Mouse (Mus musculus) cerebellum, adult 11 months (tissue): Measurements from ENCODE around the gene Cluh.

Experiments
- DNase-seq: peaks from one replicate; pipeline ENCODE4 v3.0.0; 2022

Cluh gene

DNA sequence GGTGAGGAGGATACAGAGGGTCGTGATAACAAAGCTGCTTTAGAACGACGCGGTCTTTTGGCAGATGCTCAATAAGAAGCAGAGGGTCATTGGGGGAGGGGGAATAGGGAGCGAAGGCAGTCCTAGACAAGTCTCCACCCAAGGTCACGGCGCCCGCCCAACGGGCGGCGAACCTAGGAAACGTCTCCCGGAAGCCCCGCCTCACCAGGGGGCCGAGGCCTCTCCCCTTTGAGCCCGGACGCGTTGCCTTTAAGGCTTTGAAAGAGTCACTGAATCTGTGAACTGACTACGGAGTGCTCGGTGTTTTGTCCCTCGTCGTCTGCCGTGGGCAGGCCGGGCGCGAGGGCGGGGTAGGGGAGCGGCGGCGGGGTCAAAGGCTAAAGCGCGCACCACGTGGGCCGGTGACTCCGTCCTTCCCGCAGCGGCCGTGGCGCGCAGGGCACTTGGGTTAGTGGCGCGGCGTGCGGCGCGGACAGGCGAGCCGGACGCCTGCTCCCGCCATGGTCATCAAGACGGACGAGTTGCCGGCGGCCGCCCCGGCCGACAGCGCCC is at the start of gene Cluh:
Gene Cluh (plus strand): TSS at position 401 of the 552 bp plus-strand sequence.
- peak; percentile 97 for DNase-seq

DNA sequence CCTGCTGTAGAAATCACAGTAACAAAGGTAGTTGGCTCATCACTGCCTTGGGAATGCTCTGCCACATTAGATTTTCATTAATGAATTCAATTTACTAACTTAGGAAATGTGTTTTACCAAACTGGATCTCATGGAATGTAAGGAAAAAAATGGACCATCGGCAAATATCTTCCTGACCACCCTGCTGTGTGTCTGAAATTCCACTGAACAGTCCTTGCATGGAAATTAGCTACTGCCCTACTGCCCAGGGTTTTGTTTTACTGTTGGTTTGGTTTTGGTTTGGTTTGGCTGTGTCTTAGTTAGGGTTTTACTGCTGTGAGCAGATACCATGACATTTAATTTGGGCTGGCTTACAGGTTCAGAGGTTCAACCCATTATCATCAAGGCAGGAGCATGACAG is 47.0 kb upstream of the Cluh start:
- DNase-seq, result no peak

DNA sequence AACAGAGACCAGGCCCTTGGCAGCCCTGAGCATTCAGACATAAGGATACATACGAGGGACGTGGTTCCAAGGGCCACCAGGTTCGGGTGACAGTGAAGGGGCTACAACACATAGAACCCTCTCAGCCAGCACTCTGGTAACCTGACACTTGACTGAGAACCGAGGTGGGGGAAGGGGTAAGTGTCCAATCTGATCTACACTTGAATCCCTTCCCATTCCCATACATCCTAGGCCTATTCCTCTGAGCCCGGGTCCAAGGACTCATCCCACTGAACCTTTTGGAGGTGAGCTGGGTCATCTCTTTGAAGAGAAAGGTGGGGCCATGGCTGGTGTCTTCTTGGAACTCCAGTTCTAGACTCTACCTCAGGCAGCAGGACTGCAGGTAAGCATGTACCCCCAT is 39.2 kb upstream of the Cluh start:
- DNase-seq, result no peak

DNA sequence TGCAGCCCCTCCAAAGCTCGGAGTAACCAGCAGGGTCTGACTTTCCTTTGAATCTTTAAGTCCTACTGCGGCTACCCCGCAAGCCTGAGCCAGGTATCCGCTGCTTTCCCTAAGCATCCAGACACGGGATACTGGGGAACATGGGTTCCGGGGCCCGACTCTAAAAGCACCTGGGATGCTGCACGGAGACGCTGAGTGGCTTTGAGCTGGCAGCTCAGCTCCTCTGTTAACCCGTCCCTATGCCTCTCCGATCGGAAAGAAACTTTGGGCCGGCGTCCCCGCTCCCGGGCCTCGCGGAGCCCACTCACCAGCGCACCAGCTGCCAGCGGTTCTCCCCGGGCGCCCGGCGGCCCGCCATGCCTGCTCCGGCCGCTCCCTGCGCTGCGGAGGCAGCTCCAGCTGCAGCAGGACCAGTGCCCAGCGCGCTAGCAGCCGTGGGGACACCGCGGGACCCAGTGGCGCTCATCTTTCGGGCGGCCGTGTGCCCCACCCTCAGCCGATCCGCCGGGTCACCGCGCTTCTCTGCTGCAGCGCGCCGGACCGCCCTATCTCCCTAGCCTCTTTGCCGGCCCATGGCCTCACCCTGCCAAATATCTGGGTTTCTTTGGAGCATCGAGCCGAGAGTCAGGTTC is 38.6 kb upstream of the Cluh start, which contains the start of gene Rap1gap2:
Gene Rap1gap2 (minus strand): TSS at position 371 of the 632 bp plus-strand sequence.
- DNase-seq, result no peak

DNA sequence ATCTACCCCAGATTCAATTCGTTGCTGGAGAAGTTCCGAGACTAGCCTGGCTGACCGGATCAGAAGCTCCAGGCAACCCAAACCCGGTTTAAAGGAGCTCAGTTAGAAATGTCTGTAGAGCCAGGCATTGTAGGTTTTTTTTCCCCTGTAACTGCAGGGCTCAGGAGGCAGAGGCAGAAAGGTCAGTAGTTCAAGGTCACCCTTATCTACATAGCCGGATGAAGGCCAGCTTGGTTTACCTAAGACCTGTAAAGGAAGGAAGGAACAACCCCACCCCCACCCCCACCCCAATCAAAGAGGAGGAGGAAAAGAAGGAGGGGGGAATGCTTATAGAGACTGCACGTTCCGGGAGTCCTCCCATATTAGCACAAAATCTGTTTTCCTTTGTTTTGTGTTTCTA is 37.9 kb upstream of the Cluh start:
- DNase-seq, result no peak

DNA sequence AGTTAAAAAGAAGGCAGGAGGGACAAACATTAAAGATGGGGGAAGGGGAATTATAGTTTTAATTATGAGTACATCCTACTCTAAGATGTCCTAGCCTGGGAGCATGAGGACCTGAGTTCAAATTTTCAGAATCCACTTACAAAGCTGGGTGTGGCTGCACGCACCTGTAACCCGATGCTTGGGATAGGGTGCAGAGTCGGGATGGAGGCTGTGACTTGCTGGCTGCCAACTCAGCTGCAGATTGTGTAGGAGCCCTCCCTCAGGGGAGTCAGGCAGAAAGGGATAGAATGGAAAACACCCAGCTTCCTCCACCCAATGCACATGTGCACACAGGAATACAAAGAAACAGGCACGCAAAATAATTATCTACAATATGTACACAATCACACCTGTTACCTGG is 35.9 kb upstream of the Cluh start:
- no peak for DNase-seq

DNA sequence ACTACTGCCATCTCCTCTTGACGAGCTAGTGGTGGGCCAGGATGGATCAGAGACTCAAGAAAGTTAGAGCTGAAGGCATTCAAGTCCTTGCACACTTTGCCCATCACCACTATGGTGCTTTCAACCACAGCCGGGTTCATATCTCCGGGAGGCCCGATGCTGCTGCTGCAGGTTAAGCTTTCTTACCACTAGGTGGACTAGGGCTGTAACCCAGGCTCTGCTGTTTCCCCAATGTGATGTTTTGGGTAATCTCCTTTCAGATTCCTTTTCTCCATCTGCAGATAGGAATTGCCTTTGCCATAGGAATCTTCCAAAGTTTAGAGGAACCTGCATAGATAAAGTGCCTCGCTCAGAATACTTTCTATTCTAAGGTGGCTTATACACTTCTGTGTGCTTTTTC is 33.7 kb upstream of the Cluh start:
- no peak for DNase-seq

DNA sequence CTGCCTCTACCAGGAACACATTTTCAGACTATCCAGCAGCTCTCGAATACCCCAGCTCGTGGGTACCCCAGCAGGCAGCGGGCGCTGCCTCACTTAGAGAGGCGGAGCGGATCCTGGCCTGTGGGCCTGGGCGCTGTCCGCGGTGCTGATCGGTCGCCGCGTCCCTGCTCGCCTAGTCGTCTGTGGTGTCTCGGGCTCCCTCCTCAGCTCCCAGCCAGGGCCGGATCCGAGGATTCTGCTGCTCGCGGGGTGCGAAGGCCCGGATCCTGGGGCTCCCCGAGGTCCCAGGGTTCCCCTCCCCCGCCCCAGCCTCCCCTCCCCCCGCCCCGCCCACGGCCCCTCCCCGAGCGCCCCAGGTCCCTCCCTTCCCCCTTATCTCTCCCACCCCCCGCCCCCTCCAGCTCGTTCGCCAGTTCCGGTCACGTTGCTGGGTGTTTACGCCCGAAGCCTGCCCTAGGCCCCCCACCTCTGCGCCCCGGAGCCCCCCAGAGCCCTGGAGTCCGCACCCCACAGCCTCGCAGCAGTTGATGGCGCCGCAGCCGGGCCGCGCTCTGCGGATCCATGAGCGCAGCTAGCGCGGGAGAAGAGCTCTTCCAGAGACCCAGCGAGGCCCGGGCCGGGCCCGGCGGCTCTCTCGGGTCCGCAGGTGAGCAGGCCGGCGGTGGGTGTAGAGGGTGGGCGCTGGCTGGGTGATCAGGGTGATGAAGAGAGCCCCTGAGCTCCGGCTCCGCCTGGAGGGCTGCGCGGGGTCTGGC is 29.9 kb upstream of the Cluh start, which contains the start of gene Ccdc92b:
Gene Ccdc92b (plus strand): TSS at position 405 of the 755 bp plus-strand sequence.
- peak; percentile 65 for DNase-seq

DNA sequence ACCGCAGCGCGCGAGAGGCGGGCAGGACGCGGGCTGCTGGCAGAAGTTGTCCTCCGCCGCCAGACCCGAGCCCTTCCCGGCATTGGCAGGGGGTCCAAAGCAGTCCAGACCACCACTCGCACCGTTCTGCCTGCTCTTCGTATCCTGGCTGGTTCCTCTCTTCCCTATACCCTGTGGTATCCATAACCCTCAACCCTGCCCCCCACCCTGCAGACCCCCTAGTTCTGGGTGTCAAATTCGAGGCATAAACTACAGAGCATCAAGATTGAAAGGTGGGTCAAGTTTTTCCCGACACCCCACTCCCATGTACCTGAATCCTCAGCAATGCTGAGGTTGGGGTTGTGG is 29.4 kb upstream of the Cluh start:
- no peak for DNase-seq

DNA sequence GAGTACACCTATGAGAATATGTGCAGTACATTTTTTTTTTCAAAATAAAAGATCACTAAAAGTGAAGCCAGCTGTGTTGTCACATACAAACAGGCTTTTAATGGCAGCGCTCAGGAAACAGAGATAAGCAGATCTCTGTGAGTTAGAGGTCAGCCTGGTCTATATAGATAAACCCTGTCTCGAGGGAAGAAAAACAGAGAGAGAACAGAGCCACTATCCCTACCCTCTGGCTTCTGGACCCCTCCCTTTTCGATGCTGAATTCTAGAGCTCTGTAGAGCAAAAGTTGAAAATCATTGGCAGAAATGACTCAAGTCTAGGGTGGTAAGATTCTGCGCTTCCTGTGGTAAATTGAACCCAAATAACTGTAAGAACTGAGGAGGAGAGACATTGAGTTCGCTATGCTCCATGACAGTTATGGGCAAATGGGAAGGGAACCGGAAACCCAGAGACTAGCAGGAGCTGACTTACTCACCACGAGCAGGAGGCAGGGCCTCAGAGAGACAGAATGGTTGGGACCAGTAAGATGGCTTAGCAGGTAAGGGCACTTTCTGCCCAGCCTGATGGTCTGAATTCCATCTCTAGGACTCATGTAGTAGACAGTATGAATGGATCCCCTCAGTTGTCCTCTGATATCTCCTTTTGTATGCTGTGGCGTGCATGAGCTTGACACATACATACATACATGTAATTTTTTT is 27.2 kb upstream of the Cluh start:
- DNase-seq, result no peak

DNA sequence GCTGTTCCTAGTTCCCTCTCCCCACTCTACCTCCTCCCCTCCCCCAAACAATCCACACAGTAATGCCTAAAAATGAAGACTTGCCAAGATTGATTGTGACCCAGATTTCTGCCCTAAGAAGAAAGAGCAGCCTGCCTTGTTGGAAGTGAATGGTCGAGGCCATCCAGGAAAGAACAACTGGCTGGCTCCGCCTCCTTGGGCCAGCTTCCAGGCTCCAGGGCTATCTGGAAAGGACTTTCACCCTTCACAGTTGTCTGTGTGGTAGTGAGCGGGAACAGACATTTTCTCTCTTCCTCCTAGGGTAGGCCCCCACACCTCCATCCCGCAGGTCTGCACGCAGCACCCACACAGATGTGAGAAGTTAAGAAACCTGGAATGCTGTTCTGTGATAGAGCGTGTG is 25.6 kb upstream of the Cluh start:
- DNase-seq, result no peak

DNA sequence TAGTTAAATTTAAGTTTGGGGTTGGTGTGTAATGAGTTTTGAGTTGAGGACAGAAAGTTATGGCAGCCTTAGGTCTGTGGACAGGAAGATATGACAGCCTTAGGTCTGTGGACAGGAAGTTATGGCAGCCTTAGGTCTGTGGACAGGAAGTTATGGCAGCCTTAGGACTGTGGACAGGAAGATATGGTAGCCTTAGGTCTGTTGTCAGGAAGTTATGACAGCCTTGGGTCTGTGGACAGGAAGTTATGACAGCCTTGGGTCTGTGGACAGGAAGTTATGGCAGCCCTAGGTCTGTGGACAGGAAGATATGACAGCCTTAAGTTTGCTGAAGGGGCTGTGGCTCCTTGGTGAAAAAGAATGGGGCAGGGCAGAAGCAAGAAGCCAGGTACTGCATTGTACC is 24.0 kb upstream of the Cluh start:
- no peak for DNase-seq

DNA sequence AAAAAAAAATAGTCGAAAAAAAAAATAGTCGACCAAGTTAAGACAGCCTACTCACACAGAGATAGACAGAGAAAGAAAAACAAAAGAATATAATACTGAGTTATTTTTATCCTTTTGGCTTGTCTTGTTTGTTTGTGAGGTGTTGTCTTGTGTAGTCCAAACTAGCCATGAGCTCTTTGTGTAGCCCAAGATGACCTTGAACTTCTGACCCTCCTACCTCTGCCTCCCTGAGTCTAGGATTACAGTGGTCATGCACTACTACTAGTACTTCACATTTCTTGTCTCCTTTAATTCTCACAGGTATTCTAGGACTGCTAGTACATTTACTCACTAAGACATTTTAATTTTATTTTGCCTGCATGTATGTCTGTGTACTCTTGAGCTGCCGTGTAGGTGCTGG is 21.8 kb upstream of the Cluh start:
- no peak for DNase-seq

DNA sequence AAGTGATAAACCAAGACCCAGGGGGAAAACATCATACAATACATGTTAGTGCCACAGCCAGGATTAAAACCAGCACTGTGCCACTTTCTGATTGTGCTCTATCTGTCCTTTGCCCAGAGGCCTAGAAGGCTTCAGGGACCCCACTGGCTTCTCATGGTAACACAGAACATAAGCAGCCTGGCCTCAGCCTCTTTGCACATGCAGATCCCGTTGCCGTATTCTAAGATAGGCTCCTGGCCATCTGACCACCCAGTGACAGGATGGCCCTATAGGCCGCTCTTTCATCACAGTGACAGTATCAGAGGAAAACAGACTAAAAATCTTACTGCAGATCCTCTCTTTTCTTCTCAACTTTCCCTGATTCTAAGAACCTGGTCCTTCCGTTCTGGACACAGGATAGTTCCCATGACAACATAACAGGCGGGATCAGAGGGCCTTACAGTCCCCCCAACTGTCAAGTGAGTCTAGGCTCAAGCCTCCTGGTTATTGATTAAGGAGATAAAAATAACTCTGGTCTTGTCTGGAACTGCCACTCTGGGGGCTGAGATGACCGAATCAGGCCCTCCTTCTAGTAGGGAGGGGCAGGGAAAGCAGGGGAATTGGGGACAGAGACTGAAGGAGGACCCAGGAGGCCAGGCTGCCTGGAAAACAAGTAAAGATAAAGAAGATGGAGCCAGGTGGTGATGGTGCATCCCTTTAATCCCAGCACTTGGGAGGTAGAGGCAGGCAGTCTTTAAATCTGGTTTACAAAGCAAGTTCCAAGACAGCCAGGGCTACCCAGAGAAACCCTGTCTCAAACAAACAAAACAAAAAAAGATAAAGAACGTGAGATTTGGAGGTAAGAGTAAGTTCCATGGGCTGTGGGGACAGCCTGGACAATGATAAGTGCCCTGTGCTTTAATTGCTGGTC is 17.2 kb upstream of the Cluh start:
- DNase-seq, result no peak

DNA sequence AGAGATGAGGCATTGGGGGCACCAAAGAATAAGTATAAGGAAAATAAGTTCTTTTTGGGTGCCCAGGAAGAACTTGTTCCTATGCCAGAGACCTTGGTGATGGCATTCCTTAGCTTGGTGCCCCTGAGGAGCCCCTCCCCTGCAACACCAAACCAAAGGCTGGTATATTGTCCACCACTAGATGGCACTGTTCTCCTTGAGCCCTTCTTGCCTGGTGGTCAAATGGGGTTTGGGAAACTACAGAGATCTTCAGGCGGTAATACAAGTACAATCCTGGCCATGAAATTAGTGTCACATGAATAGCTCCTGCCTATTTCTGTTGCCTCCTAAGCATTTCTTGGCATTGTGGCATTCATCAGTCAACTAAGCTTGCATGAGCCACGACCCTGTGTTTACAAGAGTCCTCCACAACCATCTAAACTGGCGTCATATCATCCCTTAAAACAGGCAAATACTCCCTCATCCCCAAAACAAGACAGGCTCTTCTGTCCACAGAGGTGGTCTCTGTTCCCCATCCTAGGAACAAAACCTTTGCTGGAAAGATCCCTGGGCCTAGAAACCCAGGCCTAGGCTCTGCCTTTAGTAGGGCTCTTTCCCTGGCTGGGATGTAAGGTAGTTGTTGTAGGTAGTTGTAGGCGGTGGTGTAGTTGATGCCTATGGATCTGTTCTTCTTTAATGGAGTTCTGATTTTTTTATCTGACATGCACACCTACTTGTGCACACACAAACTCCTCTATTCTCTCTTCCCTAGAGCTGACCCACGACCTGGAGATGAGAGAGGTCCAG is 14.6 kb upstream of the Cluh start:
- peak; percentile 61 for DNase-seq

DNA sequence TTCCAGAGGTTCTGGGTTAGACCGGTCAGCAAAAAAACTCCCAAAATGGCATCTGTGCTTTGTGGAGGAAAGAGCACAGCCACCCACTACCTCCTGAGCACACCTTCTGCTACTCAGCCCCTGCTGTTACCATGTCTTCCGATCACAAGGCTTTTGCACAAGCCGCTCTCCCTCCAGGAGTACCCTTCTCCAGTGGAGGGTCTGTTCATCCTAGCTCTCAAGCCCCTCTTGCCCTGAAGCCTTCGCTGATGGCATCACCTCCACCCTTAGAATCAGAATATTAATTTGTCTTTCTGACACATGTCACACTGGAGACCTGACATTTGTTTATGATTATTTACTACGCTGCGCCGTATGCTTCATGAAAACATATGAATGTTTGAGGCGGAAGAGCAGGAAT is 11.8 kb upstream of the Cluh start:
- no peak for DNase-seq

DNA sequence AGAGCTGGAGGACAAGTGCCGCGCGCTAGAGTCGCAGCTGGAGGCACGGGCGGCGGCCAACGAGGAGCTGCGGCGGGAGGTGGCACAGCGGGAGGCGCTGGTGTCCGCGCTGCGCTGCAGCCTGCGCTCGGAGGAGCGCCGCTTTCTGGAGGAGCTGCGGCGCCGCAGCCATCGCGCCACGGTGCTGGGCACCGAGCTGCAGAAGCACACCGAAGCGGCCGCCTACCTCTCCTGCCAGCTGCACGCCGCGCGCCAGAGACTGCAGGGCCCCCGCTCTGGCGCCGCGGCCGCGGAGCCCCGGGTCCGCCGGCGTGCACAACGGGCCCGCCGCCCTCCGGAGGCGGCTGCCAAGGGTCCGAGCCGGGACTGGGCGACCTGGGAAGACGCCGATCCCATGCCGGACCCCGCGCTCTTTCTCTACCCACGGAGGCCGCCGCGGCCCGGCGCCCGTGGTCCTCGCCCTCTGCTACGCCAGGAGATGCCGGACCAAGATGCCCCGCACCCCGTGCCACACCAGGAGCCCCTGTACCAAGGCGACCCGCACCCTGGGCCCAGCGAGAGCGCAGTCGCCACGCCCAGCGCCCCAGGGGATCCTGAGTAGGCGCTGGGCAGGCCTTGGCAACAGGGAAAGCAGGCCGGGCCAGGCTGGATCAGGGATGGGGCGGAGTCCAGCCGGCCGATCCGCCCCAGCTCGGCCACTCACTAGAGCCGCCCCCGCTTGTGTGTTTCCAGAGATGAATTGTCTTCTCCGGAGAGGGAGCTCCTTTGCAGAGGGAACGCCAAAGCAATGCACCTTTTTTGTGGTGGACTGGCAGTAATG is 11.1 kb upstream of the Cluh start:
- peak; percentile 79 for DNase-seq

DNA sequence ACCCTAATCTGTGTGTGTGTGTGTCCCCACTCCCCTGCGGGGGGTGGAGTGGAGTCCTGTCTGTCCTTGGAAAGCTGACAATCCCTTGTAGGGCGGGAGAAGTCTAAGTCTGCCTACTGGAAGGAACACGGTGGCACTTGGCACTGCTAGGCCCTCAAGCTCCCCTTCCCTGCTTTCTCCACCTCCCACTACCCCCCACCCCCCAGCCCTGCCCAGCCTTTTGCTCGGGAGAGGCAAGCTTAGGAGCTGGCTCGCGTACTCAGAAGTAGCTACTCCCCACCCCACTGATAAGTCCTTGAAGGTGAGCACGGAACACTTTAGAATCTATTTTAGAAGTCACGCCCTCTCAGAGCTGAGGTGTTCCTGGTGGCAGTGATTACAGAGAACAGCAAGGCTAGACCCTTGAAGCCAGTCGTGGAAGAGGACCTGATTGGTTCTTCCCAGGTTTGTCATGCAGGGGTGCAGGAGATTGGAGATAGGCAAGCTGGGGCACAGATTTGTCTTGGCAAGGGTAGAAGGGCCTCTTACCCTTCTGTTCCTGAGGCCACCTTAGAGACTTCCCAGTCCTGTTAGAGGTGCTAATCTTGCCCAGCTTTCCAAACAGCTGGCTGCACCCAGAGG is 10.4 kb upstream of the Cluh start:
- no peak for DNase-seq

DNA sequence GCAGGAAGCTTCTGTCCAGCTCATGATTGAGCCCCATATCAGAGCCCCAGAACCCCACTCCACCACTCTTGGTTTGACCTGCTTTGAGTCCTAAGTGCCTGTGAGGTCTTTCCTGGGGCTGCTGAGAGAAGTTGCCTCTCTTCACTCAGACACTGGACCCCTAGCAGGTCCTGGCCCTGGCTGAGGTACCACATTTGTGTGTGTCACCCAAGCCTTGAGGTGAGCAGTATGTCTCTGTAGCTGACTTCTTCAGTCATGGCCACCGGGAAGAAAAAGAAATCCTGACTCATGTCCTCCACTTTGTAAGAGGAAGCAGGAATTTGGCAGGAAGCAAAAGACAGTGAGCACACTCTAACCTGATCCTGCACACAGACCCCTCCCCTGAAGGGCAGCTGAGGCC is 9.7 kb upstream of the Cluh start:
- no peak for DNase-seq

DNA sequence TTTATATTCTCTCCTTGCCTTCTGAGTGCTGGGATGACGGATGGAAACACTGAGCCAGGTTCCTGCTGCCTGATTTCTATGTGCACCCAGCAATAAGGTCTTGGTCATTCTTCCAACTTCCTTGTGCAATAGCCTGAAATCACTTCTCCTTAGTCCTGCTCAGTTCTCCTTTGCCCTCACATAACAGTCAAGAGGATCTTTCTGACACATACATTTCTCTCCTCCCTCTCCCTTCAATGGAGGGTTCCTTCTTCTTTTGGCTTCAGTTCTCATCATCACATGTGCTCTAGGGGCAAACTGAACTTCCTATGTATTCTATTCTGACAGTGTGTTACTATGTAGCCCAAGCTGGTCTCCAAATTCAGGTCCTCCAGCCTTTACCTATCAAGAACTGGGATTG is 1.3 kb upstream of the Cluh start:
- DNase-seq, result no peak

DNA sequence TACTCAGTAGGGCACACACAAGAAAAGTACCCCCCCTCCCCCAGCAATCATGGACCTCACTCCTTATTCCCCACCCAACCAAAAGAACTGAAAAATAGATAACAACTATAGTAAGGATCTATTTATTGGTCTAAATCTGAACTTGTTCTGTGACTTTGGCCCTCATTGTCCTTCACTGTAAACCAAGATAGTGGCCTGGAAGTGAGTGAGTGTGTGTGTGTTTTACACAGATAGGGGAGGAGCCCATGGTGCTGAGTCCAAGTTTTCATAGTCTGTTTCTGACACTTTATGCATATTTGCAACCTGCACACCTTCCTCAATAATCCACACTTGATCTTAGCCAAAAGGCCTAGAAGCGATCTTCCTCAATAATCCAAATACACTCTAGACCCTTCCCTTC is 619 bp upstream of the Cluh start:
- DNase-seq, result no peak
